Mouse (Mus musculus): ENCODE results near the gene Crbn. TPM values are rescaled to one million over a fixed set of nuclear protein-coding genes. Genes with fewer than 3 reads are reported as not detected.

The Crbn gene
- total RNA-seq, 4 experiments from 2014 or later, result 47.7 to 62.5 (median 52.1) TPM

DNA sequence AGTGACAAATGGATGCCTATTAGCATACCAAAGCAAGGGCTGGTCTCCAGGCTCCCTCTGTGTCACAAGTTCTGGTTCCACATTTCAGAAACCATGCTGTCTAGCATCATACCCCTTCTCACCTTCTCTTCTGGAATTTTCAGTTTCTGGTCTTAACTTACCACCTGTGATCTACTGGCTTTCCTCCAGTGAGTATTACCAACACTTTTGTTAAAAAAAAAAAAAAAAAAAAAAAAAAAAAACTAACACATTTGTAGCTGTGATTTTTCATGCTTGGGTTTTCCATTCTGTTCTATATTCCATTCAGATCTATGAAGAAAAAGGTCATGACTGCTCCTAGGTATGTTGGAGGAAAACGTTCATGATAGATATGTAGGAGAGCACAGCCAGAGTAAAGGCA lies 34.0 kb downstream of the Crbn start:
- no peak for DNase-seq (ENCODE audit: low spot score)

- no peak for DNase-seq (ENCODE audit: low spot score)
These were observed 38.4 kb downstream of the Crbn start for GRCm38 (mm10) chr6:106761486-106761885.

DNA sequence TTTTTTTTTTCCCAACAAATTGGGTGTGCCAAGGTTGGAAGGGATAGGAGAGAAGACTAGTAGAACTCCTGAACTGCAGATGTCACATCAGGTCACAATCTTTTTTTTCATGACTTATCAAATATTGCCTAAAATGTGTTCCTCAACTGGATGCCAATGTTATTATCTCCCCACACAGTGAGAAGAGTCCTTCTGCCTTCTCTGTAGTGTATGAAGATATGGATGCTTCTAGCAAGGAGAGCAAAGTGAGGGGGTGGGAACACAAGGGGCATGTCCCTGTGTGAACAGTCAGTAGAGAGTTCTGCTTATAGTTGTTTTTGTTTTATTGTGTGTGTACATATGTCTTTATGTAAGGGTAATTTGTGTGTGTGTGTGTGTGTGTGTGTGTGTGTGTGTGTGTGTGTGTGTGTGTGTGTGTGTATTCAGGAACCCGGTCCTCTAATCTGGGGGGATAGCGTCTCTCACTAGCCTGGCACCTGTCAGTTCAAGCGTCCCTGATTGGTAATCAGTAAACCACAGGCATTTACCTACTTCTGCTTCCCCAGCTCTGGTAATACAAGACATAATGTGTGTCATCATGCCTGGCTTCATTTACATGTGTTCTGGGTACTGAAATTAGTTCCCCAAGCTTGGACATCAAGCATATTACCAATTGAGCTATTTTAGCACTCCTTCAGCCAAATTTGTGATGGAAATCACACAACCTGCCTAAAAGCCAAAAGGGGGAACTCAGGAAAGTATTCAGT lies 39.2 kb downstream of the Crbn start:
- no peak for DNase-seq (ENCODE audit: low spot score)

DNA sequence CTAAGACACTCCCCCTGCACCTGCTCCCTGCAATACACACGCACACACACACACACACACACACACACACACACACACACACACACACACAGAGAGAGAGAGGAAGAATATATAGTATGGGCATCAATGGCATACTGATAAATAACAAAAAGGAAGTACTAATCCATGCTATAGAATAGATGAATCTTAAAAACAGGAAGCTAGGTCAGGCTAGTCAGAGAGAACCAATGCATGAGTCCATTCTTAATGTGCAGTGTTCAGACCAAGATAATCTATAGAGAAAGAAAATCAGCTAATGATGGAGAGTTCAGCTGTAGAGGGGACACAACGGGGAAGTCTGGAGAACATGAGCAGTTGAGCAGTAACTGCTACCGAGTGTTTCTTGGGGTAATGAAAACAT lies 41.6 kb downstream of the Crbn start:
- DNase-seq (ENCODE audit: low spot score), result no peak

DNA sequence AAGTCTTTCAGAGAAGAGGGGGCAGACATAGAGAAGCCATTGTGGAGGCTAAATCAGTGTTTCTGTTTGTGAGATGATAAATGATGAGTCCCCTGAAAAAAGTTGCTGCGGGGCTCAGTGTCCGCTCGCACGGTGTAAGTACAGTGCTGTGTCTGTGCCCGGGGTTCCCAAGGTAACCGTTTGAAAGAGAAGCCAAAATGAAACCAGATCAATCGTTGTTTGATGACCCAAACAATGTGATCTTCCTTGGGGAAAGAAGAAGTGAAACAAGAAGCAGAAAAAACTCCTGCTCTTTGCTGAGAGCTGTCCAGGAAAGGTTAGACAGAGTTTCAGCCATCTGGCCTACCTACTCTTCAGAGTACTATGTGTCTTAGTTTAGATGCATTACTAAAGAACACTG lies 49.6 kb downstream of the Crbn start:
- no peak for DNase-seq (ENCODE audit: low spot score)

GRCm38 (mm10) chr6:106748887-106749388 lies 50.9 kb downstream of the Crbn start, which contains the start of gene Il5ra:
TSS of gene Il5ra (minus strand) at chr6:106749037.
- DNase-seq (ENCODE audit: low spot score), result no peak

GRCm38 (mm10) chr6:106747804-106748203 lies 52.1 kb downstream of the Crbn start:
- DNase-seq (ENCODE audit: low spot score), result no peak

GRCm38 (mm10) chr6:106747251-106747650 lies 52.6 kb downstream of the Crbn start:
- DNase-seq (ENCODE audit: low spot score), result no peak

GRCm38 (mm10) chr6:106745673-106746394 lies 54.0 kb downstream of the Crbn start:
- DNase-seq (ENCODE audit: low spot score), result no peak

- DNase-seq (ENCODE audit: low spot score), result no peak
These were observed 56.2 kb downstream of the Crbn start for GRCm38 (mm10) chr6:106743556-106744233.

GRCm38 (mm10) chr6:106740244-106740825 lies 59.5 kb downstream of the Crbn start:
- no peak for DNase-seq (ENCODE audit: low spot score)

GRCm38 (mm10) chr6:106738229-106738628 lies 61.6 kb downstream of the Crbn start:
- DNase-seq (ENCODE audit: low spot score), result no peak

DNA sequence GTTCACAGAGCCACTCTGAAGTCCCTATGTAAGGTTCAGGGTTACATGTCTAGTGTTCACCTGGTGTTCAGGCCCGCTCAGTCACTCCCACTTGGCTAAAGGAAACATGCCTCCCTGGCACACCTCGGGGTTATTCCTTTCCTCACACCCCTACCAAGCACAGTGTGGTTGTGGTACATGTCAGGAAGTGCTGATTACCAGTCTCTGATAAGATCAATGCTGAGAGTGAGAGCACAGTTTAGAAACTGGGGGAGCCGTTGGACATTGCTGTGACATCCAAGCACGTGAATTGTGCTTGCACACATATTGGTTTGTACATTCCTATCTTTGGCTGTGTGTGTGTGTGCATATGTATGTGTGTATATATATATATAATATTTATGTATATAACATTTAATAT lies 67.3 kb downstream of the Crbn start:
- DNase-seq (ENCODE audit: low spot score), result no peak

Other genes with a start within 250 kb of the Crbn start
- gene Il5ra, start 51.0 kb downstream of the Crbn start, total RNA-seq (2022), result not detected
- gene Trnt1, start 31.0 kb downstream of the Crbn start, total RNA-seq (2022), result 10 to 100 TPM; 28.5 to 35.1 (median 33.0) TPM

Measured in heart, adult 8-10 months (tissue).